Mouse (Mus musculus) liver, postnatal 0 days (tissue): ENCODE results near the gene Isg20.

Experiments
- CTCF ChIP-seq: sonication (generic); IDR thresholded peaks from 2 replicates; pipeline ENCODE4 v1.5.1; 2016; ENCODE audit warnings: antibody characterized with exemption, low read depth
- EP300 ChIP-seq: IDR thresholded peaks from 2 replicates; pipeline ENCODE4 v1.6.1; 2016; ENCODE audit warnings: antibody characterized with exemption, low read depth, mild to moderate bottlenecking

DNA sequence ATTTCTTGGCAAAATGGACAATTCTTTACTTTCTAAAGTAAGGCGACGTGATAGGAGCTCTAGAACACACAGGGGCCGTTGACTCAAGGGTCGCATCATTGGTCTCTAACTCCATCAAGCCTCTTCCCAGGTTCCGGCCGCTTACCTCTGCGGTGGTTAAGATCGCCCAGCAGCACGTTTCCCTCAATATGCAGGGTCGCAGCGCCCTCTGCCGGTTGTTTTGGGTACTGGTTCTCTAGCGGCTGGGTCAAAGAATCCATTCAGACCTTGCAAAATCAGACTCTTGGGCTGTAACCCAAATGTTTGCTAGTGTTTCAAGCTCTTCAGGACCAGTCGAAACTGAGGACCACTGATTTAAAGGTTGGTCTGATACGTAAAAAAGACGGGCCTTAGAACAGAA is 22.6 kb upstream of the Isg20 start:
- peak; percentile 98 for TF ChIP-seq CTCF
- TF ChIP-seq EP300: no peak
